Mouse (Mus musculus): ENCODE measurements around the gene 2610008E11Rik.

DNA sequence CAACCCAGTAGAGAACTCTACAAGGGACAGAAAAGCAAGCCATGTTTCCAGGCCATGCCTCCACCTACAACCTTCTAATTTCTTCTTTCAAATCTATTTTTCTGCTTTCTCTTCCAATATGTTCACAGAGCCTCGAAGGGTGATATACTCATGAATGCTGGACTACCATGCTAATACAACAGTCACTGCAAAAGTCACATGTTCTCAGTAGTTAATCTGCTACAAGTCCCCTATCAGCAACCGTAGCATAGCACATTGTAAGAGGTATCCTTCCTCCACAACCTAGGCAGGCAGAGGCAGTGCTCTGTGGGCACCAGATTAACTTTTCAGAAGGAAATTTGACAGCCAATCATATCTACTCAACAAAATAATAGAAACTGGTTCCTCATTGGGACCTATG, 10.8 kb downstream of the 2610008E11Rik start:
- no peak for TF ChIP-seq CTCF (IDR thresholded peaks at IDR 0.05; ENCODE audit: low read depth)
- no peak for TF ChIP-seq EP300 (IDR thresholded peaks at IDR 0.05; ENCODE audit: low read depth)

All from liver, postnatal 0 days (tissue).